Mouse (Mus musculus) forebrain, embryonic 10.5 days (tissue): ENCODE results near the gene Dph1. TPM values are rescaled to one million over a fixed set of nuclear protein-coding genes. Genes with fewer than 3 reads are reported as not detected.

Experiments
- DNase-seq: peaks from one replicate; pipeline ENCODE4 v3.0.0-alpha.2; 2017; ENCODE audit warnings: low spot score; ENCODE audit errors: extremely low spot score
- H3K27ac ChIP-seq: fragments of 300-500 bp; sonication (generic); 2 replicates; pipeline ENCODE4 v1.5.1; 2016; ENCODE audit warnings: mild to moderate bottlenecking
- H3K27me3 ChIP-seq: fragments of 300-500 bp; sonication (generic); 2 replicates; pipeline ENCODE4 v1.6.1; 2016; ENCODE audit warnings: mild to moderate bottlenecking; ENCODE audit not compliant: poor library complexity, severe bottlenecking
- H3K36me3 ChIP-seq: fragments of 300-500 bp; sonication (generic); replicated peaks from 2 replicates; pipeline ENCODE4 v1.6.1; 2016; ENCODE audit warnings: mild to moderate bottlenecking, moderate library complexity
- H3K4me1 ChIP-seq: fragments of 300-500 bp; sonication (generic); 2 replicates; pipeline ENCODE4 v1.6.1; 2016
- H3K4me3 ChIP-seq: fragments of 300-500 bp; sonication (generic); 2 replicates; pipeline ENCODE4 v1.5.1; 2016; ENCODE audit warnings: mild to moderate bottlenecking, moderate library complexity
- H3K9me3 ChIP-seq: fragments of 300-500 bp; sonication (generic); 2 replicates; pipeline ENCODE4 v1.6.1; 2016; ENCODE audit warnings: mild to moderate bottlenecking, moderate library complexity
- WGBS: fragments of 180-500 bp; shearing (Covaris S2); methylation state at CpG from one replicate; pipeline ENCODE4 v1.1.7; 2016; 5-methylcytosine and 5-hydroxymethylcytosine counted together
- microRNA counts: library from miRNA; unstranded; fragments of <30 nt; microRNA quantifications from one replicate; lab custom pipeline; 2017
- microRNA-seq: library from miRNA; unstranded; fragments of <30 nt; microRNA quantifications from one replicate; pipeline ENCODE4, GENCODE M21; 2017
- polyA plus RNA-seq: library from polyadenylated mRNA; unstranded; fragments of >200 nt; fragmentation: Nextera tagmentation; extraction: Ambion mirVana; gene quantifications from 2 replicates; pipeline ENCODE4 v1.2.1, GENCODE M21; 2016

Gene Dph1
- polyA plus RNA-seq, 1 experiment from 2014 or later: 29.5 TPM

- H3K27ac ChIP-seq: no peak overlapping the region
- WGBS: 81% methylated on average over 4 of the region's 4 CpGs
- no peaks in the 10 kb centered on the region for H3K9me3 ChIP-seq
- no peaks in the 10 kb centered on the region for H3K36me3 ChIP-seq
- DNase-seq: no peak
- H3K4me3 ChIP-seq: no peak overlapping the region
- H3K4me1 ChIP-seq: peaks cover 23% of the 10 kb centered on the region
- no peaks in the 10 kb centered on the region for H3K27me3 ChIP-seq
Observed at GRCm38 (mm10) chr11:75131300-75131699, 59.7 kb downstream of the Dph1 start.

- Histone ChIP-seq H3K4me3 (no peak overlapping the region), H3K27me3 (no peaks in the 10 kb centered on the region), H3K9me3 (no peaks in the 10 kb centered on the region), H3K27ac (no peak overlapping the region), H3K4me1 (peaks cover 17% of the 10 kb centered on the region), H3K36me3 (no peaks in the 10 kb centered on the region)
- no peak for DNase-seq
- WGBS: 96% methylated on average over 6 of the region's 6 CpGs
Observed at GRCm38 (mm10) chr11:75129481-75129880, 61.6 kb downstream of the Dph1 start.

MicroRNA genes within 50 kb of the gene (microRNA counts, 519-probe panel; counts per million panel counts)
- microRNA mmu-miR-132 (lab: Ali Mortazavi, UCI) (1,376 counts per million, percentile 66 among the panel's probes with 10 or more counts), microRNA mmu-miR-212 (lab: Ali Mortazavi, UCI) (341 counts per million, percentile 65 among the panel's probes with 10 or more counts)

Small RNA genes within 50 kb of the gene (microRNA-seq; reads per million reads assigned to microRNA genes)
- gene Mir132: 95.5 reads per million, percentile 47 among the genes with 10 or more reads in this experiment
- 18.6 reads per million, percentile 30 among the genes with 10 or more reads in this experiment for gene Mir212

Other genes starting within 250 kb of the Dph1 start
- gene Hic1, start 21.7 kb downstream of the Dph1 start, polyA plus RNA-seq: 0.12 and 0.21 TPM in 2 replicates
- gene Ovca2, start 12.4 kb downstream of the Dph1 start, polyA plus RNA-seq: 33.6 and 34.0 TPM in 2 replicates
- gene Rtn4rl1, start 2.5 kb upstream of the Dph1 start, polyA plus RNA-seq: 1.1 and 1.3 TPM in 2 replicates
- gene Rpa1, start 157.1 kb upstream of the Dph1 start, polyA plus RNA-seq: 194 and 213 TPM in 2 replicates
- 18.5 and 20.4 TPM in 2 replicates for gene Smyd4, start 157.2 kb upstream of the Dph1 start, polyA plus RNA-seq
- 105 and 108 TPM in 2 replicates for gene Serpinf1, start 231.5 kb upstream of the Dph1 start, polyA plus RNA-seq
- gene Serpinf2, start 248.3 kb upstream of the Dph1 start, polyA plus RNA-seq: 0.06 TPM in 1 of 2 replicates, not detected in the other